Comparison of ENCODE assay signal across 8 mouse cellular contexts in the genomic region with DNA sequence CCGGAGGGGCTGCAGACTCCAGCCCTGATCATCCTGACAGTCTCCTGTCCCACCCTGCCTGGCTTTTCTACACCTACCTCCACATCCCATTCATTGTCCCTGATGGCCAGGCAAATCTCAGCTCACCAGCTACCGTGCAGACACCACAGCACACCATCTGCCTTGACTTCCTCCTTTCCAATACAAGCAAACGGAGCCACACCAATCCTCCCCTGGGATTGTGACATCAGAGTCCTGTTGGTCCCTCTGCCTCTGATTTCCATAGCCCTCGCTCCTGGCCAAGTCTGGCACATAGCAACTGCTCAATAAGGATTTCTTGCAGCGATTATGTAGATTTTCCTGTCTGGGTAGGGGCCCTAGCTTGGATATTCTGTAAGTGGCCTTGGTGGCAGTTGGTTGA. TPM values are rescaled to one million over a fixed set of nuclear protein-coding genes. Genes with fewer than 3 reads are reported as not detected.
A peak's percentile ranks its signal among the peaks of the same experiment; 100 is the strongest.
DNase-seq lines count a peak whose midpoint lies in the region; ATAC-seq and TF ChIP-seq lines count a peak whose summit lies in the region.

A gene (minus strand): TSS at position 285 of the 400 bp plus-strand sequence.

- no peaks in the 10 kb centered on the region for H3K27me3 ChIP-seq in kidney, postnatal 0 days (ENCODE audit: insufficient read depth, low read length)
- no peaks in the 10 kb centered on the region for H3K27me3 ChIP-seq in midbrain, embryonic 15.5 days (replicated peaks)

- WGBS in kidney, postnatal 0 days: 38% methylated on average over 5 of the region's 5 CpGs
- WGBS in bone marrow, adult 2 months: 33% methylated on average over 5 of the region's 5 CpGs
- WGBS in midbrain, embryonic 15.5 days: 55% methylated on average over 5 of the region's 5 CpGs

- no peak within 1 kb of the TSS for H3K4me2 ChIP-seq in kidney, postnatal 0 days (ENCODE audit: low read length)
- H3K4me2 ChIP-seq in midbrain, embryonic 15.5 days: no peak within 1 kb of the TSS

- no peak for ATAC-seq in kidney, postnatal 0 days (replicated peaks; ENCODE audit: low FRiP score, low read depth)
- no peak for ATAC-seq in midbrain, embryonic 15.5 days (replicated peaks)

- no peaks in the 10 kb centered on the region for H3K4me1 ChIP-seq in kidney, postnatal 0 days (replicated peaks; ENCODE audit: insufficient read depth, low read length)
- H3K4me1 ChIP-seq in bone marrow, adult 2 months (ENCODE audit: control insufficient read depth, insufficient read depth, low read length): no peaks in the 10 kb centered on the region
- H3K4me1 ChIP-seq in midbrain, embryonic 15.5 days: no peaks in the 10 kb centered on the region; the same call in 1 of the 2 replicates

- DNase-seq in kidney, postnatal 0 days (ENCODE audit: low spot score): no peak
- no peak for DNase-seq in kidney, postnatal 14 days
- no peak for DNase-seq in heart, adult 8-10 months (ENCODE audit: low spot score)
- no peak for DNase-seq in layer of hippocampus, postnatal 25 days (ENCODE audit: extremely low spot score in 1 of 2, low spot score in 1 of 2)
- DNase-seq in urinary bladder, postnatal 36 days (ENCODE audit: low spot score in 2 of 2): no peak
- DNase-seq in thymus, postnatal 4 days: no peak

- no peaks in the 10 kb centered on the region for H3K9me3 ChIP-seq in kidney, postnatal 0 days (replicated peaks; ENCODE audit: low read length)
- H3K9me3 ChIP-seq in midbrain, embryonic 15.5 days: no peaks in the 10 kb centered on the region

- no peak for TF ChIP-seq POLR2A in bone marrow, adult 2 months (IDR thresholded peaks at IDR 0.05; ENCODE audit: borderline replicate concordance, control insufficient read depth, low read depth, low read length)

- H3K4me3 ChIP-seq in kidney, postnatal 0 days (replicated peaks; ENCODE audit: low read depth, low read length): no peak within 1 kb of the TSS
- H3K4me3 ChIP-seq in bone marrow, adult 2 months (replicated peaks; ENCODE audit: control insufficient read depth, low read depth, low read length): no peak within 1 kb of the TSS
- no peak within 1 kb of the TSS for H3K4me3 ChIP-seq in midbrain, embryonic 15.5 days

- TF ChIP-seq CTCF in kidney, postnatal 0 days (IDR thresholded peaks at IDR 0.05; ENCODE audit: low read depth): no peak
- TF ChIP-seq CTCF in bone marrow, adult 2 months (IDR thresholded peaks at IDR 0.05; ENCODE audit: control insufficient read depth, insufficient read depth, low read length): no peak

- no peak within 1 kb of the TSS for H3K27ac ChIP-seq in kidney, postnatal 0 days
- H3K27ac ChIP-seq in bone marrow, adult 2 months (ENCODE audit: control insufficient read depth, insufficient read depth, low read depth, low read length, poor library complexity): no peak within 1 kb of the TSS
- H3K27ac ChIP-seq in midbrain, embryonic 15.5 days: no peak within 1 kb of the TSS

- H3K36me3 ChIP-seq in kidney, postnatal 0 days (ENCODE audit: insufficient read depth, low read length): no peaks in the 10 kb centered on the region
- no peaks in the 10 kb centered on the region for H3K36me3 ChIP-seq in midbrain, embryonic 15.5 days (replicated peaks)

- 0 out of 2 replicates have a peak within 1 kb of the TSS, but pooled peaks have one; percentile 8 for H3K9ac ChIP-seq in kidney, postnatal 0 days (ENCODE audit: low read depth, low read length)
- H3K9ac ChIP-seq in midbrain, embryonic 15.5 days: no peak within 1 kb of the TSS

RNA-seq across cellular contexts. Expression of the gene that starts here (rescaled TPM):
- polyA plus RNA-seq in kidney, postnatal 0 days (2015; fragmentation: Nextera tagmentation; extraction: Ambion mirVana): 116 TPM in 2 replicates
- polyA plus RNA-seq in bone marrow, adult 2 months (2011; ENCODE audit: insufficient read depth, insufficient read length, low replicate concordance, missing spikeins): 27.6 and 39.3 TPM in 2 replicates
- total RNA-seq in heart, adult 8-10 months (2022): 100 to 1,000 TPM in 3 of 4 experiments, 10 to 100 TPM in 1; 96.9 to 114 (median 106) TPM
- 10 to 100 TPM; 66.7 to 67.9 TPM for total RNA-seq in layer of hippocampus, postnatal 25 days (2021)
- 106 and 108 TPM in 2 replicates for polyA plus RNA-seq in midbrain, embryonic 15.5 days (2015; fragmentation: Nextera tagmentation; extraction: Ambion mirVana)
